Mouse (Mus musculus) midbrain, postnatal 0 days (tissue): ENCODE measurements at regions not wholly inside any gene's neighbourhood (a gene's known extent, or its start where the extent isn't known, plus 50 kb on each side); places are given as distances from the start of the nearest gene placed in this dataset.

ENCODE experiments used
- ATAC-seq: fragments of 200-750 bp; cut with Nextera tagmentation; 2 replicates; pipeline ENCODE4 v1.8.0; 2017; ENCODE audit warnings: moderate number of reproducible peaks, mild to moderate bottlenecking, moderate TSS enrichment, moderate library complexity; ENCODE audit not compliant: low FRiP score
- DNase-seq: peaks from one replicate; pipeline ENCODE4 v3.0.0-alpha.2; 2015; ENCODE audit warnings: low spot score
- H3K27ac ChIP-seq: fragments of 300-500 bp; sonication (generic); 2 replicates; pipeline ENCODE4 v1.5.1; 2014; ENCODE audit warnings: low read depth, mild to moderate bottlenecking, low read length, mixed read lengths
- H3K27me3 ChIP-seq: fragments of 300-500 bp; sonication (generic); 2 replicates; pipeline ENCODE4 v1.6.1; 2014; ENCODE audit warnings: low read length, control low read depth, mixed read lengths; ENCODE audit not compliant: insufficient read depth
- H3K36me3 ChIP-seq: fragments of 300-500 bp; sonication (generic); 2 replicates; pipeline ENCODE4 v1.6.1; 2014; ENCODE audit warnings: low read length, control low read depth, mixed read lengths; ENCODE audit not compliant: insufficient read depth
- H3K4me1 ChIP-seq: fragments of 300-500 bp; sonication (generic); 2 replicates; pipeline ENCODE4 v1.6.1; 2014; ENCODE audit warnings: mild to moderate bottlenecking, control low read depth, antibody characterized with exemption, low read length, mixed read lengths; ENCODE audit not compliant: insufficient read depth
- H3K4me2 ChIP-seq: fragments of 300-500 bp; sonication (generic); 2 replicates; pipeline ENCODE4 v1.6.1; 2014; ENCODE audit warnings: low read depth, mild to moderate bottlenecking, low read length, mixed read lengths; ENCODE audit not compliant: poor library complexity, severe bottlenecking
- H3K4me3 ChIP-seq: fragments of 300-500 bp; sonication (generic); 2 replicates; pipeline ENCODE4 v1.5.1; 2014; ENCODE audit warnings: low read depth, mild to moderate bottlenecking, low read length, moderate library complexity
- H3K9ac ChIP-seq: fragments of 300-500 bp; sonication (generic); replicated peaks from 2 replicates; pipeline ENCODE4 v1.6.1; 2014; ENCODE audit warnings: mild to moderate bottlenecking, low read length, moderate library complexity, mixed read lengths; ENCODE audit not compliant: poor library complexity, severe bottlenecking
- H3K9me3 ChIP-seq: fragments of 300-500 bp; sonication (generic); 2 replicates; pipeline ENCODE4 v1.6.1; 2016; ENCODE audit warnings: low read length, control low read depth
- CTCF ChIP-seq: IDR thresholded peaks from 2 replicates; pipeline ENCODE4 v1.5.1; 2016; ENCODE audit warnings: antibody characterized with exemption, mild to moderate bottlenecking
- WGBS: fragments of 180-500 bp; shearing (Covaris S2); extraction: QIAGEN DNeasy Blood & Tissue Kit; methylation state at CpG from one replicate; pipeline ENCODE4 v1.1.7; 2014; 5-methylcytosine and 5-hydroxymethylcytosine counted together

DNA sequence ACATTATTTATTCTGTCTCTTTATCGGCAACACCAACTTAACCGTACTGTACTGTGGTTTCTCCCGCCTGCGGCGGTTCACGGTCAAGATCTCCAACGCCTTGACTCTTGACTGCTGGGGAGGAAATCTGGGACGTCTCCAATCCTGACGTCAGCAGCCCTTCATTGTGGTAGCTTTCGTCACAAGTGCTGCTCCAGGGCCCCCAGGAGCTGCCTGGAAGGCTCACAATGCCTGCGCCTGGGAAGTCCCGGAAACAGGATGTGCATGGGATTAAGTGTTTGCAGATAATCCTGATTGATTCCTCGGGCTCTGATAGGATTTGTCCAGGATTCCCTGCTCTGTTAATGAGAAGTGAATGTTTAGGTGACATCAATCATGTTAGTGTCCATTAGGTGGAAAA lies 82.3 kb upstream of the C1qtnf3 start:
- H3K27me3 ChIP-seq: no peaks in the 10 kb centered on the region
- ATAC-seq: no peak
- H3K27ac ChIP-seq: no peak overlapping the region
- H3K9me3 ChIP-seq: no peaks in the 10 kb centered on the region
- no peak for DNase-seq
- no peak overlapping the region for H3K4me3 ChIP-seq
- TF ChIP-seq CTCF: no peak
- H3K4me1 ChIP-seq: no peaks in the 10 kb centered on the region
- no peak overlapping the region for H3K4me2 ChIP-seq
- no peaks in the 10 kb centered on the region for H3K36me3 ChIP-seq
- H3K9ac ChIP-seq: no peak overlapping the region
- 50% methylated on average over 13 of the region's 13 CpGs for WGBS

DNA sequence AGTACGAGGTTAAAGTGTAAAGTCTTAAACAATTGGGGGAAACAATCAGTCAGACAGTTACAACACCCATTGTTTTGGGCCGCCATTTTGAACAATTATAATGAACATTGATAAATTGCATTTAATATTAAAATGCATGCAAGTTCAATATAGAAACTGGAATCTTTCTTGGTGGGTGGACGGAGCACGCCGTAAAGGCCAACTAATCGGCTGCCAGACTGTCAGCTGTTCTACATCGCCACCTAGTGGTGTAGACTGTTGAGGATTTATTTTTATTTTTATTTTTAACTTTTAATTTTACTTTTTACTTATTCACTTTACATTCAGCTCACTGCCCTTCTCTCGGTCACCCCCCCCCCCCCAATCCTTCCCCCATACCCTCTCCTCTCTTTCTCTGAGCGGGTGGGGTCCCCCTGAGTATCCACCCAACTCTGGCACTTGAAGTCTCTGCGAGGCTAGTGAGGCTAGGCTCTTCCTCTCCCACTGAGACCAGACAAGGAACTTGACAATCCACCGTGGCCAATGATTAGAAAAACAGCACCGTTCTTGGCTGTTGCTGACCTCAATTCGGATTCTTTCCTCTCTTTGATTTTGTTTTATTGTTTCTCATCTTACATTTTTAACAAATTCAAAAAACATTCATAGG lies 79.7 kb upstream of the C1qtnf3 start:
- Histone ChIP-seq H3K4me3 (no peak overlapping the region), H3K27me3 (no peaks in the 10 kb centered on the region), H3K9ac (no peak overlapping the region), H3K4me2 (no peak overlapping the region), H3K9me3 (no peaks in the 10 kb centered on the region), H3K4me1 (no peaks in the 10 kb centered on the region), H3K36me3 (no peaks in the 10 kb centered on the region), H3K27ac (no peak overlapping the region)
- peak; percentile 76 for DNase-seq
- ATAC-seq: no peak
- WGBS: 9% methylated on average over 12 of the region's 13 CpGs
- peak; percentile 80 for TF ChIP-seq CTCF

DNA sequence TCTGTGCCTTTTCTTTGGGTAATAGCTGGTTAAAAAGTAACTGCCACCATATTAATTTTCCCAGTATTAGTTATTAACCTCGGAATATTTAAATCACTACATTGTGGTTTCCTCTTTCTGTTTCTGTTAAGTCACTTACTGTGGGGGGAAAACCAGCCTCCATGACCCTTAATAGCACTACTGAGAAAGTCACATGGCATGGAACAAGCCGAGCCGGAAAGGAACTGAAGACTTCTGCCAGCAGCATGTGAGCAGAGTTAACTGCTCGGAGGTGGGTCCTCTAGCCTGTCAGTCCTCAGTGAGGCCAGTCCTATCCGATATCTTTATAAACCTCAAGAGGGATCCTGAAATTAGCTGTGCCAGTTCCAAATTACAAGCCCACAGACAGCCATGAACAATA lies 75.8 kb upstream of the C1qtnf3 start:
- ATAC-seq (no peak), DNase-seq (no peak)
- Histone ChIP-seq H3K4me3 (no peak overlapping the region), H3K36me3 (no peaks in the 10 kb centered on the region), H3K9me3 (no peaks in the 10 kb centered on the region), H3K27ac (no peak overlapping the region), H3K4me1 (no peaks in the 10 kb centered on the region), H3K27me3 (no peaks in the 10 kb centered on the region), H3K4me2 (no peak overlapping the region), H3K9ac (no peak overlapping the region)
- WGBS: 80% methylated on average over 5 of the region's 5 CpGs
- TF ChIP-seq CTCF: no peak

DNA sequence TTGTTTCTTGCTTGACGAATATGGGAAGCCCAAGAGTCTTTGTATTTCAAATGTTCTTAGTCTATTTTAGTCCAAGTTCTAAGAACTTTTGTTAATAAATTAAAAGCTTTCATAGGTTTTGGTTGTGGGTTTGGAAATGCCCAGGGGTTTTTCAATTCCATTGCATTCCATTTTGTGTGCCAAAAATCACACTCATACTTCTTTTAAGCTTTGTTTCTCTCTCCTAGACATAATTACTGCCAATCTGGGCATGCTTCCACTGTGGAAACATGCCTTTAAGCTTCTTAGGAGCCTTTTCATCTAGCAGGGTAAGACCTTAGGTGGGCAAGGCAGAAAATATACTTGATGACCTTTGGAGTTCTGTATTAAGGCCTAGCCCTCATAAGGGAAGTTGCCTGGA lies 70.4 kb upstream of the C1qtnf3 start:
- Histone ChIP-seq H3K27ac (no peak overlapping the region), H3K9ac (no peak overlapping the region), H3K4me1 (no peaks in the 10 kb centered on the region), H3K27me3 (no peaks in the 10 kb centered on the region), H3K4me2 (no peak overlapping the region), H3K9me3 (peaks cover 5% of the 10 kb centered on the region; the same call in 1 of the 2 replicates), H3K36me3 (no peaks in the 10 kb centered on the region), H3K4me3 (no peak overlapping the region)
- DNase-seq (no peak), ATAC-seq (no peak)
- no peak for TF ChIP-seq CTCF
- 78% methylated on average over 1 of the region's 1 CpGs for WGBS

- Histone ChIP-seq H3K27ac (no peak overlapping the region), H3K4me3 (no peak overlapping the region), H3K4me2 (no peak overlapping the region), H3K27me3 (no peaks in the 10 kb centered on the region), H3K9ac (no peak overlapping the region), H3K4me1 (no peaks in the 10 kb centered on the region), H3K36me3 (no peaks in the 10 kb centered on the region), H3K9me3 (peaks cover 5% of the 10 kb centered on the region; the same call in 1 of the 2 replicates)
- DNase-seq (no peak), ATAC-seq (peak; percentile 48; the same call in 1 of the 2 replicates)
- WGBS: 64% methylated on average over 6 of the region's 6 CpGs
- TF ChIP-seq CTCF: no peak
Observed at GRCm38 (mm10) chr15:10887990-10888389, 64.1 kb upstream of the C1qtnf3 start.

- no peaks in the 10 kb centered on the region for H3K27me3 ChIP-seq
- no peak overlapping the region for H3K4me2 ChIP-seq
- H3K27ac ChIP-seq: no peak overlapping the region
- no peaks in the 10 kb centered on the region for H3K9me3 ChIP-seq
- 36% methylated on average over 8 of the region's 8 CpGs for WGBS
- H3K36me3 ChIP-seq: no peaks in the 10 kb centered on the region
- ATAC-seq (peak; percentile 77), DNase-seq (peak; percentile 88)
- no peak overlapping the region for H3K4me3 ChIP-seq
- no peaks in the 10 kb centered on the region for H3K4me1 ChIP-seq
- no peak for TF ChIP-seq CTCF
- H3K9ac ChIP-seq: no peak overlapping the region
Observed at GRCm38 (mm10) chr15:10890220-10890921, 61.8 kb upstream of the C1qtnf3 start.
